Mouse (Mus musculus) small intestine, adult 2 months (tissue): ENCODE data around the gene Sema5b. TPM values are rescaled to one million over a fixed set of nuclear protein-coding genes. Genes with fewer than 3 reads are reported as not detected.

Experiments
- H3K27ac ChIP-seq: fragments of 200-500 bp; 2 replicates; pipeline ENCODE4 v1.5.1; 2012; ENCODE audit warnings: low read depth, low read length, control low read depth, inconsistent platforms; ENCODE audit not compliant: insufficient read depth
- H3K27me3 ChIP-seq: fragments of 200-500 bp; 2 replicates; pipeline ENCODE4 v1.6.1; 2012; ENCODE audit warnings: mild to moderate bottlenecking, moderate library complexity, low read length, inconsistent platforms; ENCODE audit not compliant: control insufficient read depth, insufficient read depth
- H3K36me3 ChIP-seq: fragments of 200-500 bp; 2 replicates; pipeline ENCODE4 v1.6.1; 2012; ENCODE audit warnings: mild to moderate bottlenecking, low read length, control low read depth, inconsistent platforms; ENCODE audit not compliant: control insufficient read depth, insufficient read depth
- H3K4me1 ChIP-seq: fragments of 200-500 bp; 2 replicates; pipeline ENCODE4 v1.6.1; 2012; ENCODE audit warnings: low read length, inconsistent platforms, mixed read lengths; ENCODE audit not compliant: control insufficient read depth, insufficient read depth, insufficient read length
- H3K4me3 ChIP-seq: fragments of 200-500 bp; 2 replicates; pipeline ENCODE4 v1.5.1; 2012; ENCODE audit warnings: low read depth, mild to moderate bottlenecking, control low read depth, inconsistent platforms, low read length, moderate library complexity
- CTCF ChIP-seq: fragments of 200-500 bp; IDR thresholded peaks from 2 replicates; pipeline ENCODE4 v1.5.1; 2012; ENCODE audit warnings: low read depth, mild to moderate bottlenecking, control low read depth, inconsistent platforms, low read length, moderate library complexity, mixed read lengths; ENCODE audit not compliant: insufficient replicate concordance, insufficient read length; ENCODE audit errors: extremely low read depth
- POLR2A ChIP-seq: fragments of 200-500 bp; IDR thresholded peaks from 2 replicates; pipeline ENCODE4 v1.6.1; 2012; ENCODE audit warnings: low read depth, mild to moderate bottlenecking, control low read depth, inconsistent platforms, low read length, moderate library complexity
- WGBS: fragments of 180-500 bp; shearing (Covaris S2); methylation state at CpG from one replicate; pipeline ENCODE4 v1.1.7; 2018; 5-methylcytosine and 5-hydroxymethylcytosine counted together
- polyA plus RNA-seq: library from polyadenylated mRNA; depleted of rRNA; stranded (reverse); fragments of >200 nt; gene quantifications from 2 replicates; pipeline ENCODE4 v1.2.3, GENCODE M21; 2012

The Sema5b gene
- polyA plus RNA-seq, 1 experiment: 0.49 TPM

GRCm38 (mm10) chr16:35694250-35694846 is 153.4 kb downstream of the Sema5b start:
- TF ChIP-seq POLR2A: no peak
- TF ChIP-seq CTCF: no peak
- H3K4me3 ChIP-seq: no peak overlapping the region
- no peak overlapping the region for H3K27ac ChIP-seq
- no peaks in the 10 kb centered on the region for H3K27me3 ChIP-seq
- peaks cover 21% of the 10 kb centered on the region for H3K36me3 ChIP-seq
- 93% methylated on average over 13 of the region's 13 CpGs for WGBS
- no peaks in the 10 kb centered on the region for H3K4me1 ChIP-seq

GRCm38 (mm10) chr16:35696103-35696502 is 155.2 kb downstream of the Sema5b start:
- no peak overlapping the region for H3K27ac ChIP-seq
- H3K4me1 ChIP-seq: no peaks in the 10 kb centered on the region
- 84% methylated on average over 2 of the region's 2 CpGs for WGBS

DNA sequence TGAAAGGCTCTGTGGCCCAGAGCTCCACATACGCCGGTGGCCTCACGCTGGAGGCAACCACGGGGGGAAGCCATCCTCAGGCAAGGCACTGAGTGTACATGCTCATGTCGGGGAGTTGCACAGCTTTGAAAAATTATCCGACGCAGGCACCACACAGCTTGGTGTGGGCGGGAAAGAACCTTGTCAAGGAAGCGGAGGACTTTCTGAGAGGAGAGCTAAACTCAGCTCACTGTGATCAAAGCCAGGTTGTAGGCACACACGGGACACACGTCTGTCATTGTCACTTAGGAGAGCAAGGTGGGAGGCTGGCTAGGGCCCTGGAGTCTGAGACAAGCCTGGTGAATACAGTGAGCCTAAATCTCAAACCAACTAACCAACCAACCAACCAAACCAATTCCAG is 160.9 kb downstream of the Sema5b start:
- Histone ChIP-seq H3K36me3 (peaks cover 27% of the 10 kb centered on the region), H3K4me3 (no peak overlapping the region), H3K4me1 (no peaks in the 10 kb centered on the region), H3K27ac (no peak overlapping the region), H3K27me3 (no peaks in the 10 kb centered on the region)
- TF ChIP-seq CTCF (no peak), POLR2A (no peak)
- WGBS: 84% methylated on average over 11 of the region's 11 CpGs

More at GRCm38 (mm10) chr16:35696103-35696502, 155.2 kb downstream of the Sema5b start:
- TF ChIP-seq CTCF (no peak), POLR2A (no peak)
- Histone ChIP-seq H3K36me3 (peaks cover 21% of the 10 kb centered on the region), H3K27me3 (no peaks in the 10 kb centered on the region), H3K4me3 (peak overlapping the region; percentile 30; the same call in 1 of the 2 replicates)

GRCm38 (mm10) chr16:35703763-35704679 is 163.1 kb downstream of the Sema5b start:
- peaks cover 19% of the 10 kb centered on the region for H3K36me3 ChIP-seq
- WGBS: 90% methylated on average over 16 of the region's 16 CpGs

GRCm38 (mm10) chr16:35704796-35705195 is 163.9 kb downstream of the Sema5b start:
- Histone ChIP-seq H3K27me3 (no peaks in the 10 kb centered on the region), H3K27ac (no peak overlapping the region), H3K4me1 (no peaks in the 10 kb centered on the region), H3K36me3 (peaks cover 23% of the 10 kb centered on the region), H3K4me3 (no peak overlapping the region)
- 88% methylated on average over 14 of the region's 14 CpGs for WGBS
- TF ChIP-seq POLR2A (no peak), CTCF (no peak)

More at GRCm38 (mm10) chr16:35703763-35704679, 163.1 kb downstream of the Sema5b start:
- Histone ChIP-seq H3K27ac (no peak overlapping the region), H3K4me3 (no peak overlapping the region), H3K4me1 (no peaks in the 10 kb centered on the region), H3K27me3 (no peaks in the 10 kb centered on the region)
- TF ChIP-seq CTCF (no peak), POLR2A (no peak)

- no peak overlapping the region for H3K4me3 ChIP-seq
- no peak overlapping the region for H3K27ac ChIP-seq
- TF ChIP-seq CTCF (no peak), POLR2A (no peak)
- H3K36me3 ChIP-seq: peaks cover 27% of the 10 kb centered on the region
- H3K4me1 ChIP-seq: no peaks in the 10 kb centered on the region
- H3K27me3 ChIP-seq: no peaks in the 10 kb centered on the region
- WGBS: 78% methylated on average over 5 of the region's 5 CpGs
These were observed 166.1 kb downstream of the Sema5b start for GRCm38 (mm10) chr16:35707004-35707403.

DNA sequence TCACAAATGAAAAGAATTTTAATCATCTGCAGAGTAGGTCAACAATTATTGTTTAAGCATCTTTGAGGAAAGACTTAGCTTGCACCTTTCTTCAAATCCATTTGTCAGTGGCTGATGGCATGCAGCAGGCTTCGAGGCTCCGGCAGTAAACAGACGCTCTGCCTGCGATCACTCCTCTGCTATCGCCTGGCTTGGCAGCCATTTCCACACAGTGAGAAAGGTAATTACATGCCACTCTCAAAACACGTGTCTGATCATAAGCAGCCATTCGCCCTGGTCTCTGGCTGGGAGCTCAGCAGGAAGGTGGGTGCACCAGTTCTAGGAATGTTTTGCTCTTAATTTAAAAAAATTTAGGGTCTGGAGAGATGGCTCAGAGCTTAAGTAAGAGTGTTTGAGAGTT is 170.1 kb downstream of the Sema5b start:
- peaks cover 19% of the 10 kb centered on the region for H3K36me3 ChIP-seq
- H3K4me1 ChIP-seq: no peaks in the 10 kb centered on the region
- WGBS: 74% methylated on average over 7 of the region's 7 CpGs
- no peak for TF ChIP-seq POLR2A
- TF ChIP-seq CTCF: no peak
- no peak overlapping the region for H3K27ac ChIP-seq
- H3K4me3 ChIP-seq: no peak overlapping the region
- no peaks in the 10 kb centered on the region for H3K27me3 ChIP-seq
